Mouse (Mus musculus) gastrocnemius, adult 2 months (tissue): Measurements from ENCODE around the gene Chst14. TPM values are rescaled to one million over a fixed set of nuclear protein-coding genes. Genes with fewer than 3 reads are reported as not detected.

Source experiments
- DNase-seq: peaks from one replicate; pipeline ENCODE4 v3.0.0; 2022
- H3K27ac ChIP-seq: fragments of 200-600 bp; 2 replicates; pipeline ENCODE4 v1.8.1; 2022; ENCODE audit warnings: mild to moderate bottlenecking
- H3K4me3 ChIP-seq: fragments of 200-600 bp; 2 replicates; pipeline ENCODE4 v1.8.1; 2022; ENCODE audit warnings: mild to moderate bottlenecking, moderate library complexity
- CTCF ChIP-seq: fragments of 200-600 bp; IDR thresholded peaks from 2 replicates; pipeline ENCODE4 v1.8.1; 2022; ENCODE audit warnings: antibody characterized with exemption, mild to moderate bottlenecking, moderate library complexity
- intact Hi-C: fragments of 180-260 bp; cut with DNase I; formaldehyde crosslinking; loops from one replicate; pipeline ENCODE4 v1.15.1; 2025
- total RNA-seq, 2 experiments: library from RNA; stranded (reverse); gene quantifications; 2 replicates each; pipeline ENCODE4 v1.2.3; 2021

Chst14 gene
- total RNA-seq, 2 experiments from 2014 or later: 1.6 to 2.3 TPM

DNA sequence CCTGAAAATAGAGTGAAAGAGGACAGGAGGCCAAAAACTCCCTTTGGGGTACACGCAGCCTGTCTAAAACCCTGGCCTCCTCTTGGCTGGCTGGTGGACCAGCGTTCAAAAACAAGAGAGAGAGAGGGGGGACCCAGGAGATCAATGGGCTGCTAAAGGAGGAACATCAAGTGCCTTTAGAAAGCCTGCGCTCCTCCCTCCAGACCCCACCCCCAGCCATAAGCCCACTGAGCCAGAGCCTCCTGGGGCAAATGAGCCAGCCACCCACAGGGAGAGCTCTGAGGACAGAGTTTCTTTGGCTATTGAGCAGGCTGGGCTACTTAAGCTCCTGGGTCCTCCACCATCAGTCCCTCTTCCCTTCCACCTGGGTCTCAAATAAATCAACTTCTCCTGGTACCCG, 27.5 kb upstream of the Chst14 start:
- H3K27ac ChIP-seq: no peak overlapping the region
- no peak for TF ChIP-seq CTCF
- no peak overlapping the region for H3K4me3 ChIP-seq
- intact Hi-C loops: no loop called here
- no peak for DNase-seq

- no peak for DNase-seq
- Histone ChIP-seq H3K27ac (no peak overlapping the region), H3K4me3 (no peak overlapping the region)
- TF ChIP-seq CTCF: no peak
- intact Hi-C loops: no loop called here
Observed at GRCm38 (mm10) chr2:118899306-118899705, 27.0 kb upstream of the Chst14 start.

GRCm38 (mm10) chr2:118899981-118900825, 26.1 kb upstream of the Chst14 start, which contains the start of gene Bahd1:
Bahd1 (plus strand) TSS chr2:118900377.
- no peak for TF ChIP-seq CTCF
- peak; percentile 56 for DNase-seq
- intact Hi-C loops: loop anchor here (2.0 kb wide), 2 partner anchors 39 to 73 kb away; partner anchors contain the start of gene Ivd
- peak within 1 kb of the TSS; percentile 99 for H3K4me3 ChIP-seq
- H3K27ac ChIP-seq: peak within 1 kb of the TSS; percentile 89

GRCm38 (mm10) chr2:118900826-118901140, 25.5 kb upstream of the Chst14 start:
- DNase-seq: peak; percentile 36
- H3K27ac ChIP-seq: peak overlapping the region; percentile 89
- intact Hi-C loops: loop anchor here (2.0 kb wide), 2 partner anchors 40 to 72 kb away; partner anchors contain the start of gene Ivd
- TF ChIP-seq CTCF: no peak
- H3K4me3 ChIP-seq: peak overlapping the region; percentile 99

GRCm38 (mm10) chr2:118901175-118902031, 24.9 kb upstream of the Chst14 start:
- Histone ChIP-seq H3K4me3 (peak overlapping the region; percentile 99), H3K27ac (peak overlapping the region; percentile 89)
- TF ChIP-seq CTCF: peak; percentile 27
- intact Hi-C loops: loop anchor here (2.0 kb wide), 2 partner anchors 41 to 71 kb away; partner anchors contain the start of gene Ivd
- DNase-seq: peak; percentile 99

GRCm38 (mm10) chr2:118902051-118903025, 24.0 kb upstream of the Chst14 start:
- intact Hi-C loops: no loop called here
- H3K27ac ChIP-seq: peak overlapping the region; percentile 68
- H3K4me3 ChIP-seq: peak overlapping the region; percentile 99
- DNase-seq: peak; percentile 70
- TF ChIP-seq CTCF: peak; percentile 52

DNA sequence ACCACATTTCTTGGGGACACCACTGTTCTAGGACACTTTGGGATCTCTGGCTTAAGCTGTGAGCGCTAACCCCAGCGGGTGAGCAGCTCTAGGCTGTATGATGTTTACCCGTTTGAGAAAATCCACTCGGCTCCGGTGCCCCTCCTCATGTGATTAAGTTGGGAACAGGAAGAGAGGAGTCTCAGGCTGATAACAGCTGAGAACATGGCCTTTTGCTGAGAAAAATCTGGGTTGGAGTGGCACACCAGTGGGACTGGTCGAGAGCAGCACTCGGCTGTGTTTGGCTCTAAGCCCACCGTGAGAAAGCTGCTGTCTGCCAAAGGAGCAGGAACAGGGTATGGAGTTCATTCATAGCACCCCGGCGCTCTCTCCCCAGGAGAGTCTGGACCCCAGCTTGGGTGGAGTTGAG, 23.0 kb upstream of the Chst14 start:
- intact Hi-C loops: no loop called here
- peak overlapping the region; percentile 99 for H3K4me3 ChIP-seq
- TF ChIP-seq CTCF: no peak
- peak; percentile 44 for DNase-seq
- no peak overlapping the region for H3K27ac ChIP-seq

- no peak for DNase-seq
- no peak overlapping the region for H3K4me3 ChIP-seq
- intact Hi-C loops: no loop called here
- no peak for TF ChIP-seq CTCF
- no peak overlapping the region for H3K27ac ChIP-seq
Observed at GRCm38 (mm10) chr2:118905433-118906117, 20.7 kb upstream of the Chst14 start.

GRCm38 (mm10) chr2:118906118-118906492, 20.2 kb upstream of the Chst14 start:
- intact Hi-C loops: no loop called here
- no peak for DNase-seq

GRCm38 (mm10) chr2:118907781-118908180, 18.5 kb upstream of the Chst14 start:
- H3K4me3 ChIP-seq: no peak overlapping the region
- intact Hi-C loops: no loop called here
- DNase-seq: no peak
- no peak for TF ChIP-seq CTCF
- H3K27ac ChIP-seq: no peak overlapping the region

More at GRCm38 (mm10) chr2:118906118-118906492, 20.2 kb upstream of the Chst14 start:
- no peak overlapping the region for H3K27ac ChIP-seq
- H3K4me3 ChIP-seq: no peak overlapping the region
- TF ChIP-seq CTCF: no peak

GRCm38 (mm10) chr2:118909151-118909550, 17.1 kb upstream of the Chst14 start:
- TF ChIP-seq CTCF: no peak
- intact Hi-C loops: no loop called here
- no peak overlapping the region for H3K4me3 ChIP-seq
- H3K27ac ChIP-seq: no peak overlapping the region
- no peak for DNase-seq
